Mouse (Mus musculus): ENCODE measurements at regions not wholly inside any gene's neighbourhood (a gene's known extent, or its start where the extent isn't known, plus 50 kb on each side); places are given as distances from the start of the nearest gene placed in this dataset.
"Not testable (repeated sequence)": the region's sequence is repeated elsewhere in the genome, so short reads cannot be mapped to it uniquely, and the experiment has no call there.

DNA sequence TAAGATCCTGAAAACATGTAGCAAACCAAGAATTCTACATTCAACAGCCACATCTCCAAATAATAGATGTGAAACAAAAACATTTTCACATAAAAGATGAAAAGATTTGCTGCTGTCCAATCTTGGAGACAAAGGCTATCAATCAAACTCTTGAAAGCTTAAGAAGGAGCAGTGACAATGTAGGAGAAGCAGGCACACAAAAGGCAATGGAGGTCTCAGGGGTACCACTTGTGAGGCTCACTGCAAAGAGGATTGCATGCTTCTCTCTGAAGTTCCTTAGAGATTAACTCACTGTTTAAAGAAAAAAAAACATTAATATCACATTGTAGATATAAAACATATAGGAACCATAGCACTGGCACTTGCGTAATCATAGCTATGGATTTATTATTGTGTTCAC, 241.2 kb upstream of the Cntn5 start:
- no peak for DNase-seq

DNA sequence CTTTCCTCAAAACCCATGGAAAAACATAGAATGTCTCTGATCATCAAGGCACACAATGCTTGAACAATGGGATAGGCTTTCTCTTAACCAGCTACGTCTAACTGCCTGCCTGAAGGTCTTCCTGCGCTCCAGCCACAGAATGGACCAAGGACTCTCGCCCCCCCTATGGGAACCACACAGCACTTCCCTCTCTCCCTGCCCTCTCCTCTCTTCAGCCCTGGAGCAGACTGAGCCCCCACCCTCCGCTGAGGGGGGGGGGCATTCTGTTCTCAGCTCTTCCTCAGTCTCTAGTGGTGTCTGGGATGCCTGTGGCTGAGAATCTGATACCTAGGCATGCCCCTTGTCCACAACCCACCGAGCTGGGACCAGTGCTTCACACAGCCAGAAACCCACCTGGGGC, 222.3 kb upstream of the Cntn5 start:
- DNase-seq = no peak

DNA sequence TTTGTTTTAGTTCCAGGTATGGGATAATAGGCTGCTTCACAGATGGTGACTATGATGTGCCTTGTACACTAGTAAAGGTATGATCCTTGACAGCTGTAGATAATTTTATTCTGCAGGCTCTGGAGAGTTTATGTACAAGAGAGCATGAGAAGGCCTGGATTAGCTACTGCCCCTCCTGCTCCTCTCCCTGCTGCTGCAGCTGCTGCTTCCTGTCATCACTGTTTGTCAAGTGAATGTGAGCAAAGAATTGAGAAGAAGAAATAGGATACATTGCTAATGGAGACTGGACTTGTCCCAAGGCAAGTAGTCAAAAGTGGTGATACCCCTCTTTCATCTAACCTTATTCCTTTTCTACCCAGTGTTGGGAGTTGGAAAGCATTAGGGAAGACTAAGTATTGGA, 214.6 kb upstream of the Cntn5 start:
- no peak for DNase-seq

DNA sequence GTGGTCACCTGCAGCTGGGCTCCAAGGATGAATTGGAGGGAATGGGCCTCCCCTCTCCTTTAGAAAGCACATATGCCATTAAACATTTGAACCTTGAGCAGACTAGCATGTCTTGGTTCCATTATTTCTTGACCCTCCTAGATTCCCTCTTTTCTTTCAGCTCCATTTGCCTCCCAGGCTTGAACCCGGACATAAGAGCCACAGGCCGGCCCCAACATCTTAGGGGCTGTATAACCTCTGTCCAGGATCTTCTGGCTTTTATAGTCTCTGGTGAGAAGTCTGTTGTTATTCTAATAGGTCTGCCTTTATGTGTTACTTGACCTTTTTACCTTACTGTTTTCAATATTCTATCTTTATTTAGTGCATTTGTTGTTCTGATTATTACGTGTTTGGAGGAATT, 203.3 kb upstream of the Cntn5 start:
- not testable (repeated sequence) for DNase-seq

DNA sequence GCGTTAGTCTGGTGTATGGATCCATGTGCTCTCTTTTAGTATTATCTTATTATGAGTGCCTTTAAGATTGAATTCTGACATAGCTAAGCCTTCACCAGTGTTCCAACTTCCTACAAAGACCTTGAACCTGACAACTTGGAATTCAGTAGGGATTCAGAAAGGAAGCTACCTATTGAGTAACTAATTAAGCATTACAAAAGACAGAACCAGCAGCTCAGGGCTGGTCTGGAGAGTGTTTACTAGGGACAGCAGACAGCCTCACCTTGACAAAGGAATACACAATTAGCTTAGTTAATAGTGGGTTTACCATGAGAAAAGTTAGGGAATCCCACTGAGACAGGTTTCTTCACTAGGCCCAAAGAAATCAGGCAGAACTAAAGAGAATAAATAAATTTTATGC, 202.6 kb upstream of the Cntn5 start:
- DNase-seq = not testable (repeated sequence)

DNA sequence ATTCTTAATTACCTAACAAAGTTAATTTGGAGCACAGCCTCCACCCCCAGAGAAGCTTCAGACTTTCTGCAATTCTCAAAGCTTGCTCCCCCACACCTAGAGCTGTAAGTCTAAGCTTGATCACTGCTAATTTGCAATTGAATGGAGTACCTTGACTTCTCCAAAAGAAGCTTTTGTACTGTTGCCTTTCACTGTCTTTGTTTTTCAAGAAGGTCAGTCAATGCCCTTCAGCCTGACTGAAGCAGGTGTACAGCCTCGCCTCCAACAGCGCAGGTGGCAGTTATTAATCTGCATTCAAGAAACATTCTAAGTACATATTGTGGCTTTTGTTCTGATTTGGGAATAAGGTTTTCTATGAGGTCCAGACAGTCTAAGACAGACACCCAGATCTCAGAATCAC, 201.7 kb upstream of the Cntn5 start:
- no peak for DNase-seq

DNA sequence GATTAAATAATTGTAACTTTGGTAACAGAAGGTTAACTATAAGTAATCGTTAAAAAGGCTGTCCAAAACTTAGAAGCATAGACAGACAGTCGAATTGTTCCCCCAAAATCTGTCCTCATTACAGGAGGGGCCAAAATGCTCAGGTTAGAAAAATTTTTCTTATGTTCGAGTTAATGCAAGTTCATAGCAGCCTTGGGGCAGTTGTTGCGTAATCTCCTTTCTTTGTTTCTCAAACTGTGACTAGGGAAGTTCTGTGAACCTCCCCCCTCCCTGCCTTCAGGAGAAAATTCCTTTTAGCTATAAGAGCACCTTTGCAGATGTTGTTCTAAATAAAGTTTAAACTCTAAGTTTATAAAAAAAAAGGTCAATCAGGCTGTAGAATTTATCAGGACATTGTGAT, 198.9 kb upstream of the Cntn5 start:
- no peak for DNase-seq

DNA sequence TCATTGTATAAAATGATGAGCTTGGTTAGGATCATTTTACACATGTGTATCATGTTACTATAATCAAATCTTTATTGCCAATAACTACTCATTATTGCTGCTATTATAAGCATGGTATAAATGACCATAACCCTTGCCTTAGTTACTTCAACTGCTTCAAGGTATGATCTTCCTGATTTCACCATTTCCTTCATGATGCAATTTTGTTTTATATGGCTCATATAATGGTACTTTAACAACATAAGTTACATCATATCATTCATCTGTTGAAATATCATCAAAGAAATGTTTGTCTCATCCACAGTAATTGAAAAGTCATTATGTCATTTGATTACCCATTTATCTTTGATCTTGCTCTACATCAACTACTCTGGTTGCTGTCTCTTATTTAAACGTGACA, 188.3 kb upstream of the Cntn5 start:
- no peak for DNase-seq

DNA sequence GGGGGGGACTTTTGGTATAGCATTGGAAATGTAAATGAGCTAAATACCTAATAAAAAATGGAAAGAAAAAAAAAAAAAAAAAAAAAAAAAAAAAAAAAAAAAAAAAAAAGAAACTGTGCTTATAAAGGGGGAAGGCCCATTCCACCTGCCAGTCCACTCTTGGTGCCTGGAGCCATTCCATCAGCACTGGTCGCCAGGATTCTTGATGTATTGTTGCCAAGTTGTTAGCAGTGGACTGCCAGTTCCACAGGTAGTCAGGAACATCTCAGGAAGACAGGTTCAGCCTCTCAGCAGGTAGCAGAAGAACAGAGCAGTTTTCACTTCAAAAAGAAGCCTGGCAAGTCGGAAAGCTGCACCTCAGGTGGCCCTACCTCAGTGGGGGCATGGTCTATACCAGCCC, 162.6 kb upstream of the Cntn5 start:
- DNase-seq = peak; percentile 5 to 18

DNA sequence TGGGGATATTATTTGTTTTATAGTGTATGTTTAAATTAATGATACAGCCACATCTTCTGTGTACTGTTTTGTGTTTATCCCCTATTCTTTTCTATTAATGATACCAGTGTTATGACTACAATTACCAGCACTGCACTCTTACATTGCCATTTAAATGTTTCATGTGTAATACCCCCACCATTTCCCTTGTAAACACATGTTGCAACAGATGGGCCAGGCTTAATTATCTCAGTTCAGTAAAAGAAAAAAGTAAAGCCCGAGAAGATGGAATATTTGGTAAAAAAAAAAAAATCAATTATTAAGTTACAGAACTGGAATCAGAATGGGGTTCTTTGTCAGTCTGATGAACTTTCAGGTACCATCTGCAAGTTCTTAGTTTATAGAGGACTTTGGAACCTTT, 158.3 kb upstream of the Cntn5 start:
- DNase-seq = no peak

Measured in cerebellum, postnatal 10 days (tissue).